Mouse (Mus musculus) lung, postnatal 14 days (tissue): Measurements from ENCODE around the gene Hexim1.

Source experiments
- DNase-seq: peaks from one replicate; pipeline ENCODE4 v3.0.0; 2021

Gene Hexim1

GRCm38 (mm10) chr11:103116008-103116818 lies at the start of gene Hexim1:
TSS of gene Hexim1 (plus strand) at chr11:103116231.
- DNase-seq: peak; percentile 100

GRCm38 (mm10) chr11:103067051-103067361 lies 49.0 kb upstream of the Hexim1 start:
- DNase-seq: no peak

DNA sequence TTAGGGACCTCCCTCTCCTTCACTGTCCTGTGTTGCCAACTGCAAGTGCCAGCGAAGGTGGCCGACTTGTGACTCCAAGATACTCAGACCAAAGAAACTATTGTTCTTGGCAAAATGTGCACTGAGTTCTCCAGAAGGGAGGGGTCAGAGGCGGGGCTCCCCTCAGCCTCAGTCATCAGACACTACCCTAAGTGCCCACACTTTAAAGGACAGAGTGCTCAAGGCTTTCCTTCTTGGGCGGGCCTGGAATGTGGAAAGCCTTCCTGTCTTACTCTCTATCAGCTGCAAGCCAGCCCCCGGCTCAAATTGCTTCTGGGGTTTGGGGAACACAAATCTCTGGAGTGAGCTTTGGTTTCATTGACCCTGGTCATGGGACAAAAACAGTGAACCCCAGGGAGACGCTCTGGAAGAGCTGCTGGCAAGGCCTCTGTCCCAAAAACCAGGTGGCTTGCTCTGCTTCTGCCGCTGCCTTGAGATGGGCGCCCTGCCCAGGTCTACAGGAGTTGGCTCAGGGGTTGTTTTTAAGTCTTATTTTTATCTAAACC lies 48.5 kb upstream of the Hexim1 start:
- DNase-seq: peak; percentile 45

GRCm38 (mm10) chr11:103068272-103068671 lies 47.8 kb upstream of the Hexim1 start:
- no peak for DNase-seq

GRCm38 (mm10) chr11:103068884-103069283 lies 47.1 kb upstream of the Hexim1 start:
- no peak for DNase-seq

DNA sequence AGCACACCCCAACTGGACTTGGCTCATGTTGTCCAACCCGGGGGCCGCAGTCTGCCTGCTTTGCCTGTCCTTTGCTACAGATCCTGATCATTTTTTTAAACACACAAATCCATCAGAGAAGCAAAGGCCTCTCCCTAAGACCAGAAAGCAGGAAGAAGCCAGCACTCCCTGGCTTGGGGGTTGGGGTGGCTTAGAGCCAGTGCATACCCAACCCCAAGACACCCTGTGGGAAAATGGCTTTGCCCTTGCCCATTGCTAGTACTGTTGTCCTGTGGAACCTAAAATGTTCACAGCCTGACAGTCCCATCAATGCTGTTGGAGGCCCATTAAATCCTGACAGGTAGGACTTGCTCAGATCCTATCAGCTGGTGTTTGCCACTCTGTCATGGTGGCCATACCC lies 46.3 kb upstream of the Hexim1 start:
- DNase-seq: no peak

DNA sequence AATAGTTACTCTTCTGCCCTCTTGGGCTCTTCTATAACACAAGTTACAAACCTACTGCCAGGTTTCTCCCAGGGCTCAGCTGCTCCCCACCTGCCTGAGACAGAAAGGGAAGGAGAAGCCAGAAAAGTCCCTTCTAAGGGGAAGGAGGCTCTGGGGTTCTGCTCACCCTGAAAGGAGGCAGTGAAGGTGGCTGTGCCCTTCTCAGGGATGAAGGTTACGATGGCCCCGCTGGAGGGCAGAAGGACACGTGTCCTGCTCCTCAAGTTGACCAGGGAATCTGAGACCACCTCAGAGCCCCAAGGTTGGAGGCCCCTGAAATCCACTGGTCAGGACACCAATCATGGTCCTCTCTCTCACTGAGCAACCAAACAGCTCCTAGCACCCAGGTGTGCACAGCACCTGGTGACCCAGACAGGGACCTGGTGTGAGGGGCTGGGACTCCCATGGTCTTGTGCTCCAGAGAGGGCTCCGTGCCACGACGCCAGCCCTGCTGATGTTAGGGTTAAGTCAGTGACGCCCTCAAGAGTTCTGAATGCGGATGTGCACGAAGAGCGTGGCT lies 45.6 kb upstream of the Hexim1 start:
- no peak for DNase-seq

GRCm38 (mm10) chr11:103073671-103074070 lies 42.4 kb upstream of the Hexim1 start:
- DNase-seq: no peak

GRCm38 (mm10) chr11:103074121-103074650 lies 41.8 kb upstream of the Hexim1 start:
- DNase-seq: no peak

- peak; percentile 41 for DNase-seq
Measured at GRCm38 (mm10) chr11:103074796-103075323, 41.2 kb upstream of the Hexim1 start.

DNA sequence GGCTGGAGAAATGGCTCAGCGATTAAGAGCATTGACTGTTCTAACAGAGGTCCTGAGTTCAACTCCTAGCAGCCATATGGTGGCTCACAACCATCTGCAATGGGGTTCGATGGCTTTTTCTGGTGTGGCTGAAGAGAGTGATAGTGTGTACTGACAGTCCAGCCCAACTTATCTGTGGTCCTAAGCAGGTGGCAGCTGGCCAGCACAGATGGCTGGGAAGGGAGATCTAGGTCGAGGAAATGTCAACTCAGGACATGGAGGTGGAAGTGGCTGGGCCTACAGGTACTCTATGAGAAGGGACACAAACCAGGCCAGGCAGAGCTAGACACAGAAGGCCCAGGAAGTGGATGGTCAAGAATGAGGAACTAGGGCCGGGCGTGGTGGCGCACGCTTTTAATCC lies 40.0 kb upstream of the Hexim1 start:
- DNase-seq: no peak

DNA sequence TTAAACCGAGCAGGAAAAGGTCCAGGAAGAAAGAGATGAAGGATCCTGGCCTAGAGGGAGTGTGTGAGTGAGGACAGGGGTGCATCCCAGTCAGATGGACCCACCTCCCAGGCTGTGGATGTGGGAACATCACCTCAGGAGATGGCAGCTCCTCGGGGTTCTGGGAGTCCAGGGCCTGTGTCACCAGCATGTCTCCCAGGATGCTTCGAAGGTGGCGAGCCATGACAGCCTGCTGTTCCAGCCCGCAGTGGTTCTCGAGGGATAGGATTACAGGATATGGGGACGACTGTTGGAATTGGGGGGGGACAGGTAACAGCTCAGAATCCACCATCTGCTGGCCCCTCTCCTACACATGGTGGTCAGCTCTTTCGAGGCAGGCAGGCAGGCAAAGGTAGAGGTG lies 39.5 kb upstream of the Hexim1 start:
- DNase-seq: no peak

DNA sequence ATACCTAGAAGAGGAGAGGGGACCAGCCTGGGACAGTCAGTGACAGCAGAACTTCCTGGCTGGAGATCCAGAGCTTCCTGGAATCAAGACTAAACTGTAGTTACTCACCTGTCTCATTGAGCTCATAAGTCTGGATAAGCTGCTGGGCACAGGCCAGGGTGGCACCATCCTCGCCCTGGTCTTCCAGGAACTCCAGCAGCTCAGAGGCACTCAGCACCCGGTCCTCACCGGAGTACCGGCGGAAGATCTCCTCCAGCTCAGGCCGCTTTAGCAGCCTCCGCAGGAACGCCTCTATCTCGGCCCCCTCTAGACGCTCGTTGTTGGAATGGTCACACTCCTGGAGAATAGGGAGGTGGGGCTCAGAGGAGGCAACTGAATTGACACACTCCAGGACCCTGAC lies 37.9 kb upstream of the Hexim1 start:
- no peak for DNase-seq

GRCm38 (mm10) chr11:103080323-103081091 lies 35.5 kb upstream of the Hexim1 start:
- no peak for DNase-seq

DNA sequence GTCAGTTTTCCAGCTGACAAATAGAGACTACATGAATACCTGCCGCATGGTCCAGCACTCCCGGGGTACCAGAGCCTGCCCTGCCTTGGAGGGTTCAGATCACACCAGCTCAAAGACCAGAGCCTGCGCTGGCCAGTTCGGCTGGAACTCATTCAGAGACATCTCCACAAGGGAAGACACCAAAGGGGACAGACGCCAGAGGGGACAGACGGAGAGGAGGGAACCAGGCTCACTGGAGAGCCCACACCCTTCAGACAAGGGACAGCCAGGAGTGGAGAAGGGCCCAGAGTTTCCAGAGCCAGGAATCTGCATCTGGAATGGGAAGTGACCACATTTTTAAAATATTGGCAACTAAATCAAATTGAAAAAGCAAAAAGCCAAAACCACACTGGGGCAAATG lies 34.4 kb upstream of the Hexim1 start:
- no peak for DNase-seq

GRCm38 (mm10) chr11:103093306-103093705 lies 22.7 kb upstream of the Hexim1 start:
- DNase-seq: no peak

DNA sequence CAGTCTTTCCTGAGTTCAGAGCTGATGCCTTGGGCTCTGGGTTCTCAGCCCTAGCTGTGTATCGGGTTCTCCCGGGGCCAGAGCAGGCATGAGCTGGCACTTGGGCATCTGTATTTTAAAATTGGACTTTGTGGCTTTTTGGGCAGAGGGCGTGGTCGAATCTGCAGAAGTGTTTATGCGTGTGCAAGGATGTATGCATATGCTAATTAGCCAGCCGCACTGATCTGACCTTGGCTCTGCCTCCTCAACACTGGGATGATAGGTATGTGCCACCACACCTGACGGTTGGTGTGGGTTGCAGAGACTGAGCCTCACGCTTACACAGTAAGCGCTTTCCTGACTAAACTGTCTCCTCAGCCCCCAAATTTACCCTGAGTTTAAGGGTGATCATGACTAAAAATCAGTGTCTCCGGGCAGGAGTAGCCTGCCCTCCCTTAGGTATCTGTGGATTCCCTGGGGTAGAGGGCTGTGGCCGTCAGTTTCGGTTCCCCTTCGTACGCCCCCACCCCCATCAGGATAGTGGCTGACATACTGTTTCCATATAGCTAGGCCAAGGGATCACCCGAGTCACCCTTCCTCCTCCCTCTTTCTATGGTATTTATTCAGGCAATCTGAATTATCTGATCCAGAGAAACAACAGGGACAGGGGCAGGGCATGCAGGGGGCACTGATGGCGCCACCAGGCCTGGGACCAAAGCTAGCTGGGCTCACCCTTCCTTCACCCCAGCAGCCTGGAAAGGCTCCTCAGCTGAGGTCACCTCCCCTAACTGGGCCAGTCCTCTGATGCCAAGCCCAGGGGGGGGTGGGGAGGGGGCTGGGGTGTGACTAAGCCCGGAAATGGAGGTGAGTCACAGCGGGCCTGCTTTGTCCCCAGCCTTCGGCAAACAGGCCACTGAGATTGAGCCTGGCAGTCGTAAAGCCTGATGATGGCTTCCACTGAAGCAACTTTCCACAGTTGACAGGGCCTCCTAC lies 21.9 kb upstream of the Hexim1 start:
- DNase-seq: no peak

DNA sequence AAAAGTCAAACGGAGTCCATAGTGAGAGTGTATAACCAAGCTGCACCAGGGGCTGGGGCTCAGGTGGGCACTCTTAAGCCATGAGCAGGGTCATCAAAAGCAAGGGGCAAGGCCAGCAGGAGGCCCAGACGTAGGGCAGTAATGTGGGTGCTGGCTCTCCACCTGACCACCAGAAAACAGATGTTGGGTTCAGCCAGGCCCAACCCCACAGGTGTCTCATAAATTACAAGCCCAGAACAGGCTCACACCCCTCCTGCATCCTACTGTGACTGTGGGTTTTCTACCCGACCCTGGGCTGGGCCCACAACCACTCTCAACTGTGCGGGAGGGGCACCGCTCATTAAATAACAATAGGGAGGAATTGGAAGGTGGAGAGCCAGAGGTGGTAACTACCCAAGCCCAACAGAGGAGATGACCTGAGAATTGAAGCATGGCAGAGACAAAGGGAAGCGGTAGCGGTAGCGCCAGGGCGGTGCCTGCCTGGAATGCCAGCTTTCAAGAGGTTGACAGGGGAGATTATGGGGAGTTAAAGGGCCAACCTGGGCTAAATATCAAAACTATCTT lies 20.8 kb upstream of the Hexim1 start:
- DNase-seq: no peak

GRCm38 (mm10) chr11:103095801-103096200 lies 20.2 kb upstream of the Hexim1 start:
- no peak for DNase-seq

- DNase-seq: no peak
Measured at GRCm38 (mm10) chr11:103096979-103097894, 18.8 kb upstream of the Hexim1 start.
